Mouse (Mus musculus): Measurements from ENCODE around the gene Fabp7. TPM values are rescaled to one million over a fixed set of nuclear protein-coding genes. Genes with fewer than 3 reads are reported as not detected.

The Fabp7 gene
- total RNA-seq, 2 experiments from 2014 or later: 2.7 to 3.6 TPM

DNA sequence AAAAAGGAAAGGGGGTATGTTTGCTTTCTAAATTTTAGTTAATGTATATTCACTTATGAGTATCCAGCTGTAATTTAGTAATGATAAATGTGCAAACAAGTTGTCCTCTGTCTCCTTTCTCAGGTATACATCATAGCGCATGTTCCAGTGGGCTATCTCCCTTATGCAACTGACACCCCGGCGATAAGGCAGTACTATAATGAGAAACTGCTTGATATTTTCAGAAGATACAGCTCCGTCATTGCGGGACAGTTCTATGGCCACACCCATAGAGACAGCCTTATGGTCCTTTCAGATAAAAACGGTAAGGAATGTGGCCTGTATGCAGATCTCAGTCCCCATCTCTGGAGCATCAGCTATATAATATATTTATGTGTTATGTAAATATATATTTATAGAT, 23.1 kb downstream of the Fabp7 start:
- DNase-seq: no peak

DNA sequence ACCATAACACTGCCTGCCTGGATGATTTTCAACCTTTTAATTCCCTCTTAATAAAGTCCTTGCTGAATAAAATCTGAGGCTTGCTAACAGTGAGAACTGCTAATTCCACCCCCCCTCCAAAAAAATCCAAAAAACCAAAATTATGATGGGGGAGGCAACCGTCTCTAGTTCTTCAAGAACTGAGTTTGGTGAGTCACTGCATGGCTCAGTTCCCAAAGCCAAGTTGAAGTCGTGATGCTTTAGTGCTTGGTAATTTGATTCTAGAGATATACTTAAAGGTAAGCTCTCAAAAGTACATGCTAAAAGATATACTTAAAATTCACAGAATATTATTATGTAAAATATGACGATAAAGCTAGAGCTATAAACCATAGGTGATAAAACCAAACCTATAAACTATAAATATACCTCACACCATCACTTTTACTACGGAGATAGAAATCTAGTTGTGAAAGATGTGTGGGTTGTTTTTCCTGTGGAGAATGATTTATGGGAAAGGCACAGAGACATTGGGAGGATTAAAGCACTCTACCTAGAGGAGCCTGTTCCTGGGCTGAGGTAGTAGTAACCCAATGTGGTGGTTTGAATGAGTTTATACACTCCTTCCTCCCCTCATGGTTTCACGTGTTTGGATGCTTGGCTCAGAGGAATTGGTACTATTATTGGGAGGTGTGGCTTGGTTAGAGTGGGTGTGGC, 27.6 kb downstream of the Fabp7 start:
- no peak for DNase-seq

DNA sequence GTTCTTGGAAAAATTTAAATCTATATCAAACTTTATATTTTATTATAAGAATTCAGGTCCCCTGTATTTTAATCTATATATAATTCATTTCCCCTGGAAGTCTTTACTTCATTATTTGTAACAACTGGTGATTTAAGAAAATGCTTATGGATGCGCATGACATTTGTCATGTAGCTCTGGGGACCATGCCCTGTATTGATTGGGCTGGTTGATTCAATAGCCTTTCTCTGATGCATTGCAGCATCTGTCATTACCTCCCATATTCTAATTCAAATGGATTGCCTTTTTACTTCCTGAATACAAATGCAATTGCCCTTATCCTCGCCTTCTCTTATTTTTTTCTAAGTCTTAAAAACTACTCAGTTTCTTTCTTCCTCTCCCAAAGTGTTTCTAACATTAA, 29.6 kb downstream of the Fabp7 start:
- no peak for DNase-seq

DNA sequence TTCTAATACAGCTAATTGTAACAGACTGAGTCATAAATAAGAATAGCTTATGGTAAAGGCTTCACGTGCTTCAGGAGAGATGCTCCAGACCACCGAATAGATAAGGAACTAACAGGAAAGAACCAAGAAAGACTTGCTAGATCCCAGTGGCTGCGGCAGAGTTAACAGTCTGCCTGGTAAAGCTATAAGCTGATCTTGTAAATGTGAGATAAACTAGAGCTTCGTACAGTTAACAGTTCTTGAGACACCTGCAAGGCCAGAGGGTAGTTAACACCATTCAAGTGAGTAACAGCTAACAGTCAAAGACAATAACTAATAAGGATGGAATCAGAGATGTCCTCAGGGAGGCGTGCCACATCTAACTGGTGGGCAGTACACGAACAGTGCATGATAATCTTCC, 31.2 kb downstream of the Fabp7 start:
- no peak for DNase-seq

DNA sequence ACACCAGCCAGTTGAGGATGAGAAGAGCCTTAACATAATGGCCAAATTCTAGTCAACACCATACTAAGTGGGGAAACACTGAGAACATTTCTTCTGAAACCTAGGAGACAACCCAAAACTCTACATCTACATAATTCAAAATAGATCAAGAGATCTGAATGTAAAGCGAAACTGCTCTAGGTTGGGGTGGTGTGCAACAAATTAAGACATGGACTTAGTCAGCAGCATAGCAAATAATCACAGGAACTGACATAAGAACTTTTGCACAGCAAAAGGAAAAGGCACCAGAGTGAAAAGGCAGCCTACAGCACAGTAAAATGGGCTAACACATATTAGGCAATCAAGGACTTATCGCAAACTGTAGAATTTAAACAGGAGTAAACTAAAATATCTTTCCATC, 34.5 kb downstream of the Fabp7 start:
- DNase-seq: no peak

DNA sequence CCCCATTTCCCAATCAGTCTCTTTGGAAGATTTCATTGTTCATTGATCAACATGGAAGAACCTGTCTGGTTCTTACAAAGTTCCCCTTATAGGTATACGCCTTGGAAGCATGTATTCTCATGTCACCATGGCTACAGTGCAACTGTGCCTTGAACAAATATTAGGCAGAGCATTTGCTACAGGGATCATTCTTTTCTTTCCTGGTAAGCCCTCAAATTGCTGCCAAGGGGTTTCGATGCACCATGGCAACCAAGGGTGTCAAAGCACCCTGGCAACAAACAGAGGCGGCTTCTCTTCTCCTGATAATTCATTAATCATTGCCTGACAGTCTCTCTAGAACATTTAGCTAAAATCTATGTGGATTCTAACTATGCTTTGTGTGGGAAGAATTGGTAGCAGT, 37.8 kb downstream of the Fabp7 start:
- no peak for DNase-seq

DNA sequence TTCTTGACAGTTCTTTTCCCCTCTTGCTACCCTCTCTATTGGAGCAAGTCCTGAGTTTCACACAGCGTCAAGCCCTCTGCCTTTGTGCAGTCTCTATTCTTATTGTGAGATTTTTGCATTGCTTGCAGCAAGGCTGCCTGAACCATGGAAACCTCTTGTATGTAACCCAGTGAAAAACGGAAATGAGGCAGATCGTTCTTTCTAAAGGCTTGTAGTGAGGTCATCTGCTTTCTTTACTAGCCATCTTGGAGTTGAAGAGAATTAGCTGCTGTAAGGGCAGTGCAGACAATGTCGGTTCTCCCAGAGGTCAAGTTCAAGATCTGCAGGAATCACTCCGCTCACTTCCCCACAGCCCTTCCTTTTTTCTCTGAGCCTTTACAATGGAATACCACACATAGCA, 44.0 kb downstream of the Fabp7 start:
- DNase-seq: no peak

DNA sequence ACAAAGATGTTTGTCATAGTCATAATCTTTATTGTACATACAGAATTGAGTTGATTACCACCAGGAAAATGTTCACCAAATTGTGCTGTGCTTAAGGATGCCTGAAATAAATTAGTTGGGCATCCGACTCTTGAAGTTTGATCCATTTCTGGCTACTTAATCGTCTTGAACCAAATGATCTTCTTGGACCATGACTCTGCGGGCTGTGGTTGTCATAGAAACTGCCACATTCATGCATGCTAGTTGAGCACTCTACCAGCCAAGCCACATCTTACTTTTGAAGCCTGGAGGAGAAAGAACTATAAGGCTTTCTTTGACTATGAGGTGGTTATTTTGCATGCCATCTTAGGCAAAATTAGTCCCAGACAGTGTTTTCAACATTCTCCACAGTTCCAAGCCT, 44.9 kb downstream of the Fabp7 start:
- no peak for DNase-seq

GRCm38 (mm10) chr10:57835094-57835493, 50.4 kb downstream of the Fabp7 start:
- no peak for DNase-seq

DNA sequence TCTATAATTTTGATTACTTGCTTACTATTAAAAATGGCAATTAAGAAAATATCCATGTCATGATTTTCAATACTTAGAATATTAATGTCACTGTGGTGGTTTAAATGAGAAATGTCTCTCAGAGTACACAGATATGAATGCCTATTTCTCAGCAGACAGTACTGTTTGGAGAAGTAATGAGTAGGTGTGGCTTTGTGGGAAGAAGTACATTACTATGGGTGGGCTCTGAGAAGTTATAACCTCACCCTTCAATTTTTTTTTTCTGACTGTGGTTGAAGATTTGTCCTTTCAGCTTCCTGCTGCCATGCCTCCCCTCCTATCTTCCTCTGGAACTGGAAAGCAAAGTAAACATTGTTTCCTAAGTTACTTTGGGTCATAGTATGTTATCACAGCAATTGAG, 51.3 kb downstream of the Fabp7 start:
- no peak for DNase-seq

Other genes starting within 250 kb of the Fabp7 start
- 1 to 10 TPM in 1 of 2 experiments, under 1 TPM in 1; 0.61 to 1.4 TPM for gene Pkib, start 152.9 kb upstream of the Fabp7 start, total RNA-seq (2021)
- gene Smpdl3a, start 9.5 kb downstream of the Fabp7 start, total RNA-seq (2021): 10 to 100 TPM; 28.6 to 36.2 TPM